Mouse (Mus musculus) liver, postnatal 0 days (tissue): ENCODE results near the gene Ptprc.

ENCODE experiments used
- CTCF ChIP-seq: sonication (generic); IDR thresholded peaks from 2 replicates; pipeline ENCODE4 v1.5.1; 2016; ENCODE audit warnings: antibody characterized with exemption, low read depth
- EP300 ChIP-seq: IDR thresholded peaks from 2 replicates; pipeline ENCODE4 v1.6.1; 2016; ENCODE audit warnings: antibody characterized with exemption, low read depth, mild to moderate bottlenecking

- TF ChIP-seq CTCF (no peak), EP300 (no peak)
Observed at GRCm38 (mm10) chr1:138174705-138175492, 609 bp downstream of the Ptprc start.
